Mouse (Mus musculus) G1E (cell line): ENCODE data around the gene Tcam1. TPM values are rescaled to one million over a fixed set of nuclear protein-coding genes. Genes with fewer than 3 reads are reported as not detected.

Experiments
- ATAC-seq: 2 replicates; pipeline ENCODE4 v1.8.0; 2016; ENCODE audit warnings: mild to moderate bottlenecking; ENCODE audit not compliant: insufficient number of reproducible peaks, poor library complexity, low FRiP score, severe bottlenecking; ENCODE audit errors: extremely low read depth
- DNase-seq: peaks from one replicate; pipeline ENCODE4 v3.0.0; 2012; ENCODE audit warnings: low spot score
- H3K27me3 ChIP-seq: 2 replicates; pipeline ENCODE4 v1.6.1; 2012; ENCODE audit warnings: mild to moderate bottlenecking, low read length, inconsistent platforms; ENCODE audit not compliant: insufficient read depth
- H3K36me3 ChIP-seq: replicated peaks from 2 replicates; pipeline ENCODE3; 2012; ENCODE audit warnings: mild to moderate bottlenecking, inconsistent platforms
- H3K4me1 ChIP-seq: 2 replicates; pipeline ENCODE4 v1.6.1; 2012; ENCODE audit warnings: low read depth, low read length, inconsistent platforms, mixed read lengths; ENCODE audit not compliant: insufficient read depth
- H3K4me3 ChIP-seq: 2 replicates; pipeline ENCODE4 v1.5.1; 2012; ENCODE audit warnings: low read depth, mild to moderate bottlenecking, inconsistent platforms, low read length, moderate library complexity, mixed read lengths
- H3K9me3 ChIP-seq: replicated peaks from 2 replicates; pipeline ENCODE4 v1.6.1; 2012; ENCODE audit warnings: inconsistent platforms
- CTCF ChIP-seq: IDR thresholded peaks from 2 replicates; pipeline ENCODE4 v1.5.1; 2012; ENCODE audit warnings: low read depth, low read length, inconsistent platforms, mixed read lengths
- GATA1 ChIP-seq: IDR thresholded peaks from 2 replicates; pipeline ENCODE4 v1.6.1; 2012; ENCODE audit warnings: borderline replicate concordance, low read length, inconsistent platforms, mixed read lengths
- GATA2 ChIP-seq: IDR thresholded peaks from 2 replicates; pipeline ENCODE4 v1.6.1; 2012; ENCODE audit warnings: low read depth, low read length, inconsistent platforms, borderline replicate concordance
- POLR2AphosphoS5 ChIP-seq: IDR thresholded peaks from 2 replicates; pipeline ENCODE4 v1.6.1; 2012; ENCODE audit warnings: low read depth, low read length, inconsistent platforms; ENCODE audit not compliant: insufficient replicate concordance
- TAL1 ChIP-seq: conservative IDR thresholded peaks from 2 replicates; pipeline ENCODE4 v1.6.1; 2012; ENCODE audit warnings: low read depth, low read length, inconsistent platforms, mixed read lengths
- polyA plus RNA-seq: library from polyadenylated mRNA; stranded (reverse); fragments of >175 nt; gene quantifications from 2 replicates; pipeline ENCODE4 v1.2.3, GENCODE M21; 2012
- total RNA-seq, 2 experiments: library from RNA; stranded (forward) in 1 of 2; stranded (reverse) in 1 of 2; fragments of 200-1000 nt in 1 of 2; fragments of >200 nt in 1 of 2; fragmentation: Nextera tagmentation in 1 of 2; gene quantifications; 2 replicates each; pipeline ENCODE4 v1.2.3; 2014 to 2017

Gene Tcam1
- total and polyA plus RNA-seq, 3 experiments, result 0.01 TPM; not detected in 2

- TF ChIP-seq POLR2AphosphoS5 (no peak), CTCF (no peak), TAL1 (no peak), GATA2 (no peak), GATA1 (no peak)
- H3K27me3 ChIP-seq, result peaks cover 66% of the 10 kb centered on the region
- ATAC-seq, result no peak
- DNase-seq, result no peak
- H3K36me3 ChIP-seq, result no peaks in the 10 kb centered on the region
- H3K4me3 ChIP-seq, result no peak overlapping the region
- no peaks in the 10 kb centered on the region for H3K4me1 ChIP-seq
- H3K9me3 ChIP-seq, result no peaks in the 10 kb centered on the region
These were observed 6.0 kb downstream of the Tcam1 start for GRCm38 (mm10) chr11:106282452-106282851.

GRCm38 (mm10) chr11:106283371-106283770 lies 6.9 kb downstream of the Tcam1 start:
- ATAC-seq (no peak), DNase-seq (no peak)
- no peaks in the 10 kb centered on the region for H3K4me1 ChIP-seq
- TF ChIP-seq GATA2 (no peak), GATA1 (no peak), CTCF (no peak), POLR2AphosphoS5 (no peak), TAL1 (no peak)
- H3K9me3 ChIP-seq, result no peaks in the 10 kb centered on the region
- H3K36me3 ChIP-seq, result no peaks in the 10 kb centered on the region
- H3K4me3 ChIP-seq, result no peak overlapping the region
- H3K27me3 ChIP-seq, result peaks cover 66% of the 10 kb centered on the region

GRCm38 (mm10) chr11:106284126-106284525 lies 7.7 kb downstream of the Tcam1 start:
- no peak for TF ChIP-seq CTCF
- TF ChIP-seq POLR2AphosphoS5, result no peak
- TF ChIP-seq GATA2, result no peak
- no peak for TF ChIP-seq GATA1
- no peak for TF ChIP-seq TAL1
- Histone ChIP-seq H3K36me3 (no peaks in the 10 kb centered on the region), H3K9me3 (no peaks in the 10 kb centered on the region), H3K4me1 (no peaks in the 10 kb centered on the region), H3K4me3 (no peak overlapping the region), H3K27me3 (peaks cover 63% of the 10 kb centered on the region)
- ATAC-seq (no peak), DNase-seq (no peak)

- Histone ChIP-seq H3K27me3 (peaks cover 66% of the 10 kb centered on the region), H3K9me3 (no peaks in the 10 kb centered on the region), H3K4me3 (no peak overlapping the region), H3K36me3 (no peaks in the 10 kb centered on the region), H3K4me1 (peaks cover 6% of the 10 kb centered on the region)
- TF ChIP-seq TAL1 (no peak), GATA2 (no peak), GATA1 (no peak), CTCF (no peak), POLR2AphosphoS5 (no peak)
- ATAC-seq (no peak), DNase-seq (no peak)
These were observed 9.7 kb downstream of the Tcam1 start for GRCm38 (mm10) chr11:106286206-106286605.

GRCm38 (mm10) chr11:106286987-106287386 lies 10.5 kb downstream of the Tcam1 start:
- Histone ChIP-seq H3K27me3 (peaks cover 68% of the 10 kb centered on the region), H3K4me1 (peaks cover 6% of the 10 kb centered on the region), H3K9me3 (no peaks in the 10 kb centered on the region), H3K4me3 (no peak overlapping the region), H3K36me3 (no peaks in the 10 kb centered on the region)
- DNase-seq (no peak), ATAC-seq (no peak)
- TF ChIP-seq CTCF (no peak), GATA2 (no peak), GATA1 (no peak), TAL1 (no peak), POLR2AphosphoS5 (no peak)

- no peaks in the 10 kb centered on the region for H3K9me3 ChIP-seq
- H3K4me1 ChIP-seq, result peaks cover 6% of the 10 kb centered on the region
- H3K27me3 ChIP-seq, result peaks cover 49% of the 10 kb centered on the region
- TF ChIP-seq CTCF (no peak), GATA2 (no peak), POLR2AphosphoS5 (no peak), TAL1 (no peak), GATA1 (no peak)
- no peak overlapping the region for H3K4me3 ChIP-seq
- H3K36me3 ChIP-seq, result no peaks in the 10 kb centered on the region
- DNase-seq (no peak), ATAC-seq (no peak)
These were observed 12.9 kb downstream of the Tcam1 start for GRCm38 (mm10) chr11:106289369-106289768.

GRCm38 (mm10) chr11:106290376-106290775 lies 13.9 kb downstream of the Tcam1 start:
- Histone ChIP-seq H3K36me3 (no peaks in the 10 kb centered on the region), H3K4me3 (no peak overlapping the region), H3K4me1 (peaks cover 6% of the 10 kb centered on the region), H3K27me3 (peaks cover 40% of the 10 kb centered on the region), H3K9me3 (no peaks in the 10 kb centered on the region)
- DNase-seq, result no peak
- no peak for ATAC-seq
- TF ChIP-seq CTCF (no peak), GATA1 (no peak), GATA2 (no peak), POLR2AphosphoS5 (no peak), TAL1 (no peak)
